In genomic region chr1:160045056-160045715, GRCm38 (mm10) we compare ENCODE assay signal across 8 mouse cellular contexts. TPM values are rescaled to one million over a fixed set of nuclear protein-coding genes. Genes with fewer than 3 reads are reported as not detected.
DNase-seq lines count a peak whose midpoint lies in the region; ATAC-seq lines count a peak whose summit lies in the region.

No protein-coding gene starts in this region.

- WGBS in embryonic facial prominence, embryonic 12.5 days, result 64% methylated on average over 3 of the region's 3 CpGs
- 46% methylated on average over 3 of the region's 3 CpGs for WGBS in liver, embryonic 13.5 days (ENCODE audit: insufficient replicate concordance)

- H3K36me3 ChIP-seq in embryonic facial prominence, embryonic 12.5 days, result no peaks in the 10 kb centered on the region
- H3K36me3 ChIP-seq in liver, embryonic 13.5 days, result 0 out of 2 replicates have a peak, but pooled peaks cover 4% of the 10 kb centered on the region

- H3K27me3 ChIP-seq in embryonic facial prominence, embryonic 12.5 days, result no peaks in the 10 kb centered on the region; the same call in 1 of the 2 replicates
- 0 out of 2 replicates have a peak, but pooled peaks cover 7% of the 10 kb centered on the region for H3K27me3 ChIP-seq in liver, embryonic 13.5 days

- no peak overlapping the region for H3K4me3 ChIP-seq in embryonic facial prominence, embryonic 12.5 days
- H3K4me3 ChIP-seq in liver, embryonic 13.5 days (replicated peaks), result peak overlapping the region; percentile 78

- H3K27ac ChIP-seq in embryonic facial prominence, embryonic 12.5 days, result no peak overlapping the region
- H3K27ac ChIP-seq in liver, embryonic 13.5 days, result peak overlapping the region; percentile 88

- DNase-seq in lung, adult 18-20 months, result peak; percentile 65 to 66
- no peak for DNase-seq in lung, postnatal 25 days (ENCODE audit: low spot score)
- peak; percentile 40 to 42 for DNase-seq in heart, postnatal 14 days
- no peak for DNase-seq in liver, embryonic 13.5 days
- DNase-seq in left cerebral cortex, postnatal 25 days (ENCODE audit: low spot score in 2 of 2), result no peak
- no peak for DNase-seq in cerebellum, adult 9-10 months

- H3K9ac ChIP-seq in embryonic facial prominence, embryonic 12.5 days, result no peak overlapping the region
- H3K9ac ChIP-seq in liver, embryonic 13.5 days, result peak overlapping the region; percentile 84

- intact Hi-C loops in heart, postnatal 14 days (cut with DNase I), result no loop called here
- intact Hi-C loops in left cerebral cortex, postnatal 25 days (cut with DNase I), result no loop called here

- H3K4me2 ChIP-seq in embryonic facial prominence, embryonic 12.5 days (replicated peaks), result peak overlapping the region; percentile 78
- peak overlapping the region; percentile 73 for H3K4me2 ChIP-seq in liver, embryonic 13.5 days

- 0 out of 2 replicates have a peak, but pooled peaks cover 9% of the 10 kb centered on the region for H3K4me1 ChIP-seq in embryonic facial prominence, embryonic 12.5 days
- peaks cover 70% of the 10 kb centered on the region for H3K4me1 ChIP-seq in liver, embryonic 13.5 days (replicated peaks)

- ATAC-seq in embryonic facial prominence, embryonic 12.5 days (ENCODE audit: insufficient number of reproducible peaks, insufficient read depth, low FRiP score, low TSS enrichment), result no peak
- no peak for ATAC-seq in liver, embryonic 13.5 days (ENCODE audit: low read depth)
- ATAC-seq in frontal cortex, adult (ENCODE audit: low TSS enrichment), result no peak

- no peaks in the 10 kb centered on the region for H3K9me3 ChIP-seq in embryonic facial prominence, embryonic 12.5 days
- no peaks in the 10 kb centered on the region for H3K9me3 ChIP-seq in liver, embryonic 13.5 days (replicated peaks)

RNA-seq across cellular contexts. Expression of gene 4930523C07Rik, which starts 1.0 kb away (rescaled TPM):
- polyA plus RNA-seq in embryonic facial prominence, embryonic 12.5 days (2016; fragmentation: Nextera tagmentation; extraction: Ambion mirVana), result 4.7 and 5.0 TPM in 2 replicates
- total RNA-seq in heart, postnatal 14 days (2021), result 10 to 100 TPM; 28.8 to 32.4 TPM
- 29.8 and 30.3 TPM in 2 replicates for polyA plus RNA-seq in liver, embryonic 13.5 days (2015; fragmentation: Nextera tagmentation; extraction: Ambion mirVana)
- total RNA-seq in left cerebral cortex, postnatal 25 days (2021), result 1 to 10 TPM; 2.1 to 3.6 TPM

Comparison
In these comparisons a context has a peak if more than half of its experiments do, and no peak if none do; other contexts are left out.
1. DNase-seq: peak in lung, adult 18-20 months (2 of 2) and heart, postnatal 14 days (2 of 2); none in lung, postnatal 25 days (single experiment), liver, embryonic 13.5 days (single experiment), left cerebral cortex, postnatal 25 days (0 of 2) and cerebellum, adult 9-10 months (single experiment).
2. RNA of gene 4930523C07Rik, which starts 1.0 kb away (total RNA-seq): 28.8 to 32.4 TPM in heart, postnatal 14 days; 2.1 to 3.6 TPM in left cerebral cortex, postnatal 25 days; every median in the first group is over 4 times any median in the second.